Mouse (Mus musculus) 3T3-L1 (cell line): ENCODE measurements at regions not wholly inside any gene's neighbourhood (a gene's known extent, or its start where the extent isn't known, plus 50 kb on each side); places are given as distances from the start of the nearest gene placed in this dataset.
A peak's percentile ranks its signal among the peaks of the same experiment; 100 is the strongest.

Experiments used
- DNase-seq: peaks from one replicate; pipeline ENCODE4 v3.0.0-alpha.2; 2015; ENCODE audit warnings: low read depth, low spot score

DNA sequence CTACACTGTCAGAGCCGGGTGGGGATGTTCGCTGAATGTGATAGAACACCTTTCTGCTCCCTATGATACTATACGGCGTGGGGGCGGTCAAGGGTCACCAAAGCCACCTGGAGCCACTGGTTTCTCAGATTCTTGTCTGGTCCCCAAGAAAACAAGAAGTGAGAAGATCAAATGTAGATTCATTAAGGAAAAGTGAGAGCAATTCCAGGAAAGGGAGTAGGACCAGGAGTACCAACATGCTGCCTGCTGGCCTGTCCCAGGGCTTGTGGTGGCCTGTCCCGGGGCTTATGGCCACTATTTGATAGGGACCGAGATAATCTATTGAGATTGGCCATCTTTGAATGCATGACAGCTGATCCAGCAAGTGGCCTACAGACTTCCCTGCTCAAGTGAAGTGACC, 58.8 kb upstream of the Fut8 start:
- no peak for DNase-seq

DNA sequence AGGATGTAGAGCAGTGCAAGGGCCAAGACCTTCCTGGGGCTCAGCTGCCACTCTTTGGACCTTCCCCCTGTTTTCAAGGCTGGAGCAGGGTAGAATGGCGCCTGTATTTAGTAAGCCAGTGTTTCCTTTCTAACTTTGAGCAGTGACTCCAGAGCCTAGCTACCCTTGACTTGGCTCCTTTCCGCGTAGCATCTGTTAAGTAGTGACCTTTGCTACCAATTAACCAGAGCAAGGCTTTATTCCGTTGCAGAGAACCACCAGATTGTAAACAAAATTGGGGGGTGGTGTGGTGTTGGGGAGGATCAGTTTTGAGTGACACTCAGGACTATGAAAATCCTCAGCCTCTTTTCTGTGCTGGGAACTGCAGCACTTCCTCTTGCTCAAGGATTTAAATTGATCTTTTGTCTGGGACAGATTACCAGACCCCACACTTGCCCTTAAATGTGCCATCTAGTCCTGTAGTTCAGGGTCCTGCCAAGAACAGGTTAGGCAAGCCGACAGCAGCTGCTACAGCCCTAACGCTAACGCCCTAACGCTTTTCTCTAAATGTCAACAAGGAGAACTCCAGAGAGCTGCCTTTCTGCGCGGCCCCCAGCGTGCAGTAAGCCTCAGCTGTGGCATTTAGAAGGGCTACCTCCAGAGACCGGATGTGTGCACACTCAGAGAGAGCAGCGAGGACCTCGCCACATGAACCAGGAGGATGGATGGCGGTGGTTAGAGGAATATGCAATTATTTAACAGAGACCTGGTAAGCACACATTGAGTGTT, 59.9 kb upstream of the Fut8 start:
- DNase-seq, result no peak

DNA sequence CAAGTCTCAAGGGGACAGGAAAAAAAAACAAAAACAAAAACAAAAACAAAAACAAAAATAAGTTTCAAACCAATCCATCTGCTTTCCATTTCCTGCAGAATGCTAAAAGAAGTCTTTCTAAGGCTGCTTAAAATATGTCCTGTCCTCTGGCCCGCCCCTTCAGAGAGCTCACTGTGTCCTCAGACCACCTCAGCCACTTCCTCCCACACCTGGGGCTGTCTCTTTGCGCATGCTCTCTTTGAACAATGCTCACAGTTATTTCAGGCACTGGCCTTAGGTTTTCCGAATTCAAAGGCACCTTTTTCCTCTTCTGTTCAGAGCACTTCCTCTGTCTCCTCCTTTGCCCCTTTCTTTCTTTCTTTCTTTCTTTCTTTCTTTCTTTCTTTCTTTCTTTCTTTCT, 60.6 kb upstream of the Fut8 start:
- no peak for DNase-seq

GRCm38 (mm10) chr12:77174032-77174431, 63.9 kb upstream of the Fut8 start:
- no peak for DNase-seq

DNA sequence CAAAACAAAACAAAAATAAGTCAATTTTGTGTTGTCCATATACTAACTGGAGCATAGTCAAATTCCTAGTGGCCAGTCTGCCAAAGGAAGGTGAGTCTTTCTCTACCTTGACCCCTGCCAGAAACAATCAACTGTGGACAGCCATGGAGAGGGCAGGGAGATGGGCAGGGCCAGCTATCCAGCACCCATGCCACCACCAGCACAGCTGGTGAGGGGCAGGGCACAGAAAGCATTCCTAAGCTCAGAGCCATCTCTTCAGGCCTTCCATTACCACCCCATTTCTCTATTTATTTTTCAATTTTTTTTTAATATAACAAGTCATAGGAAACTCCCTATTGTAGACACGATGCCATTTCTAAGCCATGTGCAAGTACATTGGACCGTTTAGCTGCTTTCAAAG, 65.4 kb upstream of the Fut8 start:
- no peak for DNase-seq

DNA sequence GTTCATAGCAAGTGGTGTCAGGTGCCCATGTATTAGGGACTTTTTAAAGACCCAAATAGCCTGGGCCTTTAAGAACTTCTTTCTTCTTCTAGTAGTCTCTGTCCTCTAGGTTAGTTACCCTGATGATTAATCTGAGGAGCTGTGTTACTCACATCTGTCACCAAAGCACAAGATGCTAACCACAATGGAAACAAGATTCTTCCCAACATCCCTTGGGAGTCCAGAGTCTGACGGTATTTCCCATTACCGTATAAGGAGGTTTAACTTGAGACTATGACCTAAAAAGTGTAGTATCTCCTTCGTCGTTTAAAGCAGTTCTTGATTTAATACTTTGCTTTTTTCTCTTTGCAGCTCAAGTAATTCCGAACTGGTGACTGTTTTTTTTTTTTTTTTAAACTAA, 67.7 kb upstream of the Fut8 start:
- DNase-seq, result peak; percentile 87

GRCm38 (mm10) chr12:77168367-77168766, 69.6 kb upstream of the Fut8 start:
- DNase-seq, result no peak

DNA sequence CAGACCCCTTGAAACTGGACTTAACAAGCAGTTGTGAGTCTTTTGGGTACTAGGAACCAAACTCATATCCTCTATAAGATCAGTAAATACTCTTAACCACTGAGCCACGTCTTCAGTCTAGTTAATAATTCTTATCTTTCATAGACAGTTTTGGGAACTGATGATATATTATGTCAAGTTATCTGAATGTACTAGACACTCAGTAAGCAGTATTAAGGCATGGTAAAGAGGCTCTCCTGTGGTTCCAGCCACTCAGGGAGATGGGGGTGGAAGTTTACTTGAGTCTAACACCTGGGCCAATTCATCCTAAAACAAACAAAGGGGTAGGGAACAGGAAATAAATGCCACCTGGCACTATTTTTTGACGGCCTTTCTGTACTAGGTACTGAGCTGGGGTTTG, 81.2 kb upstream of the Fut8 start:
- no peak for DNase-seq

DNA sequence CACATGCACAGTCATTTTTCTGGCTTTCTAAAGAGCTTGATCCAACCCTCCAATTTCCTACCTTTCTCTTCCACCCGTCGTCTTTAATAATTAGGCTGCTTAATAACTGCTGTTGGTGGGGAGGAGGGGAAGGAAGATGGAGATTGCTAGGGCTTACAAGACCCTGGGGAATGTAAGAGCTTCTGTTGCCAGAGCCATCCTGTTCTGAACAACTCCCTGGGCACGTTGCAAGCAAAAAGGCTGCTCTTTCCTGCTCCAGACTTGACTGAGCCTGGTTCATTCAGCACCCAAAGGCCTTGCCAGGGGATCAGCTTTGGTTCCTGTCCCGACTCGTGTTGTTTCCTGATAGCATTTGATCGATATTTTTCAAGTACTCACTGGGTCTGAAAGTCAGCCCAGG, 82.3 kb upstream of the Fut8 start:
- no peak for DNase-seq

DNA sequence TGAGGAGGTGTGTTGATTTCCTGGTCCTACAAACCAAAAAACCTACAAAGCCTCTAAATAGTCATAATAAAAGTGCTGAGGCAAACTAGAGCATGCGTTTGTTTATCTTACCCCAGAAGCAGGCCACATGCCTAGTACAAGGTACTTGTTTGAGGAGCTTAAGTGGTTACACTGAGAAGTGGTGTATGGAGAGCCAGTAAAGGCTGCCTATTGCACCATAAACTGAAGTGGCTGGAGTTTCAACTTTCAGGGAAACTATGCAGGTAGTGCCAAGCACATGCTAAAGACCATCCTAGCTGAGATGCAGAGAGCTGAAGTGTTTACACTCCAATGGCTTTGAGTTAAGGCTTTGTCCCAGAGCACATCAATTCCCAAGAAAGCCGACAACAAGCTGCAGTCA, 86.5 kb upstream of the Fut8 start:
- DNase-seq, result no peak

DNA sequence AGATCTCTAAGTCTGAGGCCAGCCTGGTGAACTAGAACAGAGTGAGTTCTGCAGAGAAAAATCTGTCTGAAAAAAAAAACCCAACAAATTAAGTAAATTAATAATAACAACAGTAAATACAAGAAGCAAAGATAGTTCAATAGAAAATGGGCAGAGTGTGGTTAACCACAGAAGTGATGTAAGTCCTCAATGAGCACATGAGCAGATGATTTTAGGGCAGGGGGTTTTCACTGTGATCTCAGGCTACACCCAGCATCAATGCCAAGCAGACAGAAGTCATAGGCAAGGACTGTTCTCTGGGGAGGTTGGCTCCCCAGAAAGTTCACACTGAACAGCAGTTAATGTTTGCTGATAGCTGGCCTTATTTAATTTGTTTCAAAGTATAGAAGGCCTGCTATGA, 88.1 kb upstream of the Fut8 start:
- DNase-seq, result no peak

DNA sequence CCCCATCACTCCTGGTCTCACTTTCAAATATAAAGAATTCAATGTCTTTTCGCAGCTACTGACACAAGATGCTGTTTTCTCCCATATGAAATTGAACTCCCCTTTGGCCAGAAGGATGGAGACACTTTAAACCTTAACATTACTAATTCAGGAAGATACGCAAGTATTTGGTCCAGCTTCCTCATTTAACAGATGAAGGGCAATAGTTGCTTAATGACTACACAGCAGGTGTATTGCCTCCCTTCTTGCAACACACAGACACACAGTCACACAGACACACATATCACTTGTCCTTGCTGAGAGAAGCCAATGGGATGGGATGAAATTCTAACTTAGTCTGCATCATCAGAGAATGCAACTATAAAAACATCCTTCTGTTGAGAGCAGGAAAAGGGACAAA, 89.8 kb upstream of the Fut8 start:
- no peak for DNase-seq

DNA sequence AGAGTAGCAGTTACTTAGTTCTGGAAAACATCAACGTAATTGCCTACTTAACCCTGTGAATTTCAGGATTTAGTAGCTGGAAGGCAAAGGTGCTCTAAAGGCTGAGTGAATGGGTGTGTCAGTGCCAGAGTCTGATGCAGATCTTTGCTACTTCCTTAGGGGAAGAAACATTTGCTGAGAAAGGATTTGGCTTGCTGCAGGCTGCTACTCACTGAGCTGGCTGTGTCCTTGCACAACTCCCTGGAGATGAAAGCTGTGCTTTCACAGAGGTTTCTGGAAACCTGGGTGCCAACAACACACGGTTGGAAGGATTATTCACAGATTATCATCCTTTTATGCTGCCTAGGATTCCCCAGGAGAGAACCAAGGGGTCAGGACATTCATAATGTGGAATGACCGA, 94.0 kb upstream of the Fut8 start:
- DNase-seq, result peak; percentile 32

GRCm38 (mm10) chr12:77143521-77143920, 94.4 kb upstream of the Fut8 start:
- DNase-seq, result no peak

GRCm38 (mm10) chr12:77143105-77143504, 94.8 kb upstream of the Fut8 start:
- no peak for DNase-seq

DNA sequence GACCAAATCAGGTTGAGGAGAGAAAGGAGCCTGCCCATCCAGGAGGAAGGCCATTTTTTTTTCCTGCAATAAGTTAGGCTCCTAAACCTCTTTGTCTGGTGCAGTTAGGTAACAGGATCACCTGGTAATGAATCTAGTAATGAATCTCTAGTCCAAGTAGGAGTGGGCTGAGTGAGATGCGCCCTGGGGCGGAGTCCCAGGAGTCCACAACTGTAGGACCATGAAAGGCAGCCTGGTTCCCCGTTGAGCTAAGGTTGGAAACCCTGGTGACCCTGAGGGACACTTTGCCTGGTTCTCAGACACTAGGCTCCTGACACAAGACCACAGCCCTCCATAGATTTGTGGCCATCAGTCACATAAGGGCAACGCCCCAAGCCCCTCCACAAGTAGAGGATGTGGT, 95.7 kb upstream of the Fut8 start:
- DNase-seq, result no peak

- no peak for DNase-seq
These were observed 96.4 kb upstream of the Fut8 start for GRCm38 (mm10) chr12:77141260-77142201.

GRCm38 (mm10) chr12:77140656-77141055, 97.3 kb upstream of the Fut8 start:
- DNase-seq, result no peak

- DNase-seq, result no peak
These were observed 97.8 kb upstream of the Fut8 start for GRCm38 (mm10) chr12:77140141-77140540.

GRCm38 (mm10) chr12:77139718-77140117, 98.2 kb upstream of the Fut8 start:
- DNase-seq, result peak; percentile 76

- DNase-seq, result peak; percentile 96
These were observed 99.3 kb upstream of the Fut8 start for GRCm38 (mm10) chr12:77138506-77139201.

- DNase-seq, result no peak
These were observed 100.6 kb upstream of the Fut8 start for GRCm38 (mm10) chr12:77137291-77137830.
